Mouse (Mus musculus) ES-E14 (cell line): Measurements from ENCODE around the gene Zc3h10. TPM values are rescaled to one million over a fixed set of nuclear protein-coding genes. Genes with fewer than 3 reads are reported as not detected.
"Not testable (repeated sequence)": the region's sequence is repeated elsewhere in the genome, so short reads cannot be mapped to it uniquely, and the experiment has no call there.

ENCODE experiments used
- DNase-seq: peaks from one replicate; pipeline ENCODE4 v3.0.0-alpha.2; 2013; ENCODE audit warnings: low read depth, low spot score
- H3K27ac ChIP-seq: 2 replicates; pipeline ENCODE4 v1.5.1; 2012; ENCODE audit warnings: low read depth, mild to moderate bottlenecking, low read length, moderate library complexity, mixed read lengths; ENCODE audit not compliant: poor library complexity, insufficient read depth, severe bottlenecking
- H3K36me3 ChIP-seq: 2 replicates; pipeline ENCODE4 v1.6.1; 2012; ENCODE audit warnings: mild to moderate bottlenecking, low read length, moderate library complexity, mixed read lengths; ENCODE audit not compliant: control insufficient read depth, poor library complexity, insufficient read depth, severe bottlenecking
- H3K4me1 ChIP-seq, 2 experiments: fragments of 150-350 bp in 1 of 2; sonication (generic) in 1 of 2; 2 replicates each; pipeline ENCODE4 v1.6.1; 2012; ENCODE audit warnings: low read length in 2 of 2, mild to moderate bottlenecking in 1 of 2, mixed read lengths in 1 of 2; ENCODE audit not compliant: control insufficient read depth in 2 of 2, insufficient read depth in 2 of 2, poor library complexity in 1 of 2
- H3K4me3 ChIP-seq, 2 experiments: fragments of 150-350 bp in 1 of 2; sonication (generic) in 1 of 2; 2 replicates each; pipeline ENCODE4 v1.5.1; 2012; ENCODE audit warnings: low read length in 2 of 2, low read depth in 1 of 2, mild to moderate bottlenecking in 1 of 2, mixed read lengths in 1 of 2; ENCODE audit not compliant: insufficient read depth in 1 of 2, poor library complexity in 1 of 2, severe bottlenecking in 1 of 2
- H3K9ac ChIP-seq: 2 replicates; pipeline ENCODE4 v1.6.1; 2012; ENCODE audit warnings: low read depth, mild to moderate bottlenecking, low read length, mixed read lengths; ENCODE audit not compliant: poor library complexity, insufficient read depth, severe bottlenecking
- H3K9me3 ChIP-seq: fragments of 150-350 bp; sonication (generic); 2 replicates; pipeline ENCODE4 v1.6.1; 2012; ENCODE audit warnings: low read depth, mild to moderate bottlenecking, low read length; ENCODE audit not compliant: control insufficient read depth, insufficient read depth
- CHD2 ChIP-seq: IDR thresholded peaks from 2 replicates; pipeline ENCODE4 v1.6.1; 2014; ENCODE audit warnings: mild to moderate bottlenecking, low read depth, low read length, inconsistent platforms
- HCFC1 ChIP-seq: IDR thresholded peaks from 2 replicates; pipeline ENCODE4 v1.6.1; 2012; ENCODE audit warnings: low read length, inconsistent platforms, borderline replicate concordance; ENCODE audit not compliant: insufficient read depth
- MAFK ChIP-seq: IDR thresholded peaks from 2 replicates; pipeline ENCODE4 v1.6.1; 2014; ENCODE audit warnings: mild to moderate bottlenecking, low read depth, low read length, inconsistent platforms; ENCODE audit not compliant: insufficient read depth
- ZC3H11A ChIP-seq: IDR thresholded peaks from 2 replicates; pipeline ENCODE4 v1.6.1; 2012; ENCODE audit warnings: low read depth, mild to moderate bottlenecking, inconsistent platforms, low read length, borderline replicate concordance
- ZNF384 ChIP-seq: IDR thresholded peaks from 2 replicates; pipeline ENCODE4 v1.6.1; 2012; ENCODE audit warnings: low read depth, low read length, inconsistent platforms
- in situ Hi-C, 2 experiments: fragments of 600-800 bp; cut with MboI; formaldehyde crosslinking; loops; one replicate each; pipeline ENCODE4 v1.15.1; 2025; ENCODE audit warnings: low sequenced_read_pairs in 2 of 2, inconsistent platforms in 1 of 2; ENCODE audit not compliant: unreplicated experiment in 2 of 2
- total RNA-seq: library from RNA; depleted of rRNA; stranded (reverse); fragments of 300-350 nt; gene quantifications from 2 replicates; pipeline ENCODE4 v1.2.3, GENCODE M21; 2012

Gene Zc3h10
- total RNA-seq, 1 experiment, result 18.8 TPM

- H3K36me3 ChIP-seq, result peaks cover 25% of the 10 kb centered on the region
- in situ Hi-C loops, result no loop called here
- H3K9ac ChIP-seq, result peak overlapping the region; percentile 78
- H3K27ac ChIP-seq, result peak overlapping the region; percentile 37; the same call in 1 of the 2 replicates
- H3K4me3 ChIP-seq, result peak overlapping the region; percentile 72 to 85
- no peak for TF ChIP-seq HCFC1
- no peak for TF ChIP-seq CHD2
- no peak for TF ChIP-seq ZC3H11A
- TF ChIP-seq MAFK, result no peak
- no peak for TF ChIP-seq ZNF384
- H3K4me1 ChIP-seq, result peaks cover 2 to 27% of the 10 kb centered on the region in 2 experiments; a peak in 3 of 4 replicates
- no peaks in the 10 kb centered on the region for H3K9me3 ChIP-seq
- DNase-seq, result no peak
Measured at GRCm38 (mm10) chr10:128494667-128495245, 52.8 kb downstream of the Zc3h10 start.

- Histone ChIP-seq H3K9me3 (no peaks in the 10 kb centered on the region), H3K27ac (peak within 1 kb of the TSS; percentile 95), H3K36me3 (peaks cover 28% of the 10 kb centered on the region), H3K4me1 (peaks cover 2 to 30% of the 10 kb centered on the region in 2 experiments; a peak in 3 of 4 replicates), H3K9ac (peak within 1 kb of the TSS; percentile 82), H3K4me3 (peak within 1 kb of the TSS; percentile 83 to 95)
- DNase-seq, result peak; percentile 99
- TF ChIP-seq ZNF384, result no peak
- peak; percentile 55; the same call in 1 of the 2 replicates for TF ChIP-seq HCFC1
- no peak for TF ChIP-seq MAFK
- no peak for TF ChIP-seq ZC3H11A
- no peak; the same call in 1 of the 2 replicates for TF ChIP-seq CHD2
- in situ Hi-C loops, result no loop called here
Measured at GRCm38 (mm10) chr10:128493695-128494666, 53.6 kb downstream of the Zc3h10 start, which contains the start of gene Myl6. TSS of gene Myl6 (minus strand) at chr10:128494145.

GRCm38 (mm10) chr10:128493319-128493694 lies 54.3 kb downstream of the Zc3h10 start:
- in situ Hi-C loops, result no loop called here
- Histone ChIP-seq H3K4me3 (peak overlapping the region; percentile 83 to 95), H3K9me3 (no peaks in the 10 kb centered on the region), H3K27ac (peak overlapping the region; percentile 51), H3K36me3 (peaks cover 31% of the 10 kb centered on the region), H3K4me1 (peaks cover 2 to 33% of the 10 kb centered on the region in 2 experiments; a peak in 3 of 4 replicates), H3K9ac (peak overlapping the region; percentile 82)
- DNase-seq, result no peak
- no peak for TF ChIP-seq ZC3H11A
- TF ChIP-seq MAFK, result no peak
- no peak for TF ChIP-seq ZNF384
- TF ChIP-seq CHD2, result no peak
- TF ChIP-seq HCFC1, result no peak

GRCm38 (mm10) chr10:128492633-128493311 lies 54.8 kb downstream of the Zc3h10 start:
- in situ Hi-C loops, result no loop called here
- TF ChIP-seq ZNF384 (no peak), MAFK (no peak), CHD2 (0 out of 2 replicates have a peak, but pooled peaks have one; percentile 29)

GRCm38 (mm10) chr10:128492051-128492450 lies 55.5 kb downstream of the Zc3h10 start:
- peaks cover 40% of the 10 kb centered on the region for H3K36me3 ChIP-seq
- DNase-seq, H3K9ac ChIP-seq, H3K27ac ChIP-seq, H3K9me3 ChIP-seq, in situ Hi-C loops: not testable (repeated sequence)
- H3K4me3 ChIP-seq, result peak overlapping the region; percentile 83 to 95
- peaks cover 2 to 38% of the 10 kb centered on the region in 2 experiments; a peak in 3 of 4 replicates for H3K4me1 ChIP-seq

More at GRCm38 (mm10) chr10:128492633-128493311, 54.8 kb downstream of the Zc3h10 start:
- peaks cover 35% of the 10 kb centered on the region for H3K36me3 ChIP-seq
- peaks cover 2 to 37% of the 10 kb centered on the region in 2 experiments; a peak in 3 of 4 replicates for H3K4me1 ChIP-seq
- no peak for DNase-seq
- no peaks in the 10 kb centered on the region for H3K9me3 ChIP-seq
- peak overlapping the region; percentile 51 for H3K27ac ChIP-seq
- peak overlapping the region; percentile 83 to 95 for H3K4me3 ChIP-seq
- peak overlapping the region; percentile 82 for H3K9ac ChIP-seq
